Mouse (Mus musculus) C2C12 (cell line): ENCODE results near the gene Slc28a1.

Source experiments
- CEBPB ChIP-seq: IDR thresholded peaks from one replicate; pipeline ENCODE4 v1.6.1; 2011; ENCODE audit warnings: low read depth, mild to moderate bottlenecking, control low read depth, moderate library complexity
- CTCF ChIP-seq: IDR thresholded peaks from one replicate; pipeline ENCODE4 v1.5.1; 2011; ENCODE audit not compliant: control insufficient read depth, insufficient read depth, insufficient read length
- FOSL1 ChIP-seq: IDR thresholded peaks from one replicate; pipeline ENCODE4 v1.8.0; 2011; ENCODE audit warnings: mild to moderate bottlenecking, low read length; ENCODE audit not compliant: poor library complexity, insufficient read depth, severe bottlenecking
- MAX ChIP-seq: IDR thresholded peaks from one replicate; pipeline ENCODE4 v1.6.1; 2011; ENCODE audit warnings: mild to moderate bottlenecking, control low read depth
- MYOD1 ChIP-seq: IDR thresholded peaks from one replicate; pipeline ENCODE4 v1.6.1; 2011; ENCODE audit warnings: low read depth; ENCODE audit not compliant: control insufficient read depth, insufficient read length
- MYOG ChIP-seq: IDR thresholded peaks from one replicate; pipeline ENCODE4 v1.6.1; 2011; ENCODE audit not compliant: control insufficient read depth, insufficient read length; ENCODE audit errors: extremely low read depth
- USF1 ChIP-seq: IDR thresholded peaks from one replicate; pipeline ENCODE4 v1.6.1; 2011; ENCODE audit warnings: low read depth, mild to moderate bottlenecking, control low read depth, moderate library complexity

- TF ChIP-seq CTCF (no peak), MYOD1 (no peak), MAX (no peak), MYOG (no peak), CEBPB (no peak), USF1 (no peak), FOSL1 (no peak)
Observed at GRCm38 (mm10) chr7:81152306-81152705, 37.7 kb downstream of the Slc28a1 start.
